Mouse (Mus musculus): ENCODE data around the gene Gng12. TPM values are rescaled to one million over a fixed set of nuclear protein-coding genes. Genes with fewer than 3 reads are reported as not detected.

Gene Gng12
- polyA plus RNA-seq, 1 experiment from 2014 or later = 166 TPM

DNA sequence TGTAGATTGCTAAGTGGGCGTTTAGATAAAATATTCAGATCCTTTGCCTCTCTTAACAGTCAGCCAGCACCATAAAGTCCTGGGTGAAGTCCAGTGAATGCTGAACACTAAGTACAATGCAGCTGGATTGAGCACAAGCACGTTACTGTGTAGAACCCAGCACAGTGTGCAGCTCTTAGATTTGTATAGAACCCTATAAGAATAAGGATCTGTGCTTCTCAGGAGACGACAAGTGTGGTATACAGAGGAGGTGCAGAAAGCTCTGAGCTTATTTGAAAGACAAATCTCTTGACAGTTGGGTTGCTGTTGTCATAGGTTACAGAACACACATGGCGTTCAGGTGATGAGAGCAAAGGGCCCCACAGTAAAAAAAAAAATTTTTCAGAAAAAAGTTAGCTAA lies 1.8 kb downstream of the Gng12 start:
- Histone ChIP-seq H3K9ac (ENCODE audit: low read length) (no peak overlapping the region), H3K4me3 (ENCODE audit: low read depth, low read length) (peak overlapping the region; percentile 91; the same call in 1 of the 2 replicates), H3K27me3 (ENCODE audit: control insufficient read depth, insufficient read depth, low read length) (no peaks in the 10 kb centered on the region), H3K9me3 (ENCODE audit: control insufficient read depth, low read length) (no peaks in the 10 kb centered on the region), H3K4me1 (replicated peaks; ENCODE audit: control insufficient read depth, insufficient read depth) (no peaks in the 10 kb centered on the region), H3K4me2 (replicated peaks; ENCODE audit: low read depth) (peak overlapping the region; percentile 83), H3K36me3 (ENCODE audit: control insufficient read depth, insufficient read depth, low read length) (no peaks in the 10 kb centered on the region), H3K27ac (replicated peaks) (no peak overlapping the region)
- WGBS = 34% methylated on average over 4 of the region's 4 CpGs
- TF ChIP-seq CTCF (IDR thresholded peaks at IDR 0.05; ENCODE audit: low read depth) (no peak), EP300 (optimal IDR thresholded peaks at IDR 0.05) (no peak)
- DNase-seq (ENCODE audit: low spot score) = no peak
- ATAC-seq (ENCODE audit: low FRiP score, low TSS enrichment) = no peak

DNA sequence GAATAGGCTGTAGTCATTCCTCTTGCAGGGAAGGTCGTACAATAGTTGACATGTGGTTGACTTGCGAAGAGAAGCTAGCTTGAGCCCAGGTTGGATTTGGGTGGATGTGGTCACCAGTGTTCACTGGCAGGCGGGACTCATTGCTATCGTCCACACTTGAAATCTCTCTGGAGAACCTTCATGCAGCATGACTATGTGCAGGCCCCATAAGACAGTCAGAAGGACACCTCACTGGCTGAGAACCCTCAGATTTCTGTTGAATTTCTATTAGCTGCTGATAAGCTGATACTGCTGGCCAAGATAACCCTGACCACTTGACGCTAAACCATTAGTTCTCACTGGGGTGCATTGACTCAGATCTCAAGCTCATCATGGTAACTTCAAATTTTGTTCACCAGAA lies 5.7 kb downstream of the Gng12 start:
- TF ChIP-seq EP300 (optimal IDR thresholded peaks at IDR 0.05) = no peak
- no peak for TF ChIP-seq CTCF (IDR thresholded peaks at IDR 0.05; ENCODE audit: low read depth)
- no peak for DNase-seq (ENCODE audit: low spot score)
- WGBS = 82% methylated on average over 5 of the region's 5 CpGs
- H3K27me3 ChIP-seq (ENCODE audit: control insufficient read depth, insufficient read depth, low read length) = no peaks in the 10 kb centered on the region
- H3K9me3 ChIP-seq (ENCODE audit: control insufficient read depth, low read length) = no peaks in the 10 kb centered on the region
- no peak overlapping the region for H3K4me2 ChIP-seq (replicated peaks; ENCODE audit: low read depth)
- no peaks in the 10 kb centered on the region for H3K36me3 ChIP-seq (ENCODE audit: control insufficient read depth, insufficient read depth, low read length)
- no peak overlapping the region for H3K9ac ChIP-seq (ENCODE audit: low read length)
- H3K4me1 ChIP-seq (replicated peaks; ENCODE audit: control insufficient read depth, insufficient read depth) = peaks cover 3% of the 10 kb centered on the region
- no peak overlapping the region for H3K27ac ChIP-seq (replicated peaks)
- H3K4me3 ChIP-seq (ENCODE audit: low read depth, low read length) = no peak overlapping the region
- ATAC-seq (ENCODE audit: low FRiP score, low TSS enrichment) = no peak

DNA sequence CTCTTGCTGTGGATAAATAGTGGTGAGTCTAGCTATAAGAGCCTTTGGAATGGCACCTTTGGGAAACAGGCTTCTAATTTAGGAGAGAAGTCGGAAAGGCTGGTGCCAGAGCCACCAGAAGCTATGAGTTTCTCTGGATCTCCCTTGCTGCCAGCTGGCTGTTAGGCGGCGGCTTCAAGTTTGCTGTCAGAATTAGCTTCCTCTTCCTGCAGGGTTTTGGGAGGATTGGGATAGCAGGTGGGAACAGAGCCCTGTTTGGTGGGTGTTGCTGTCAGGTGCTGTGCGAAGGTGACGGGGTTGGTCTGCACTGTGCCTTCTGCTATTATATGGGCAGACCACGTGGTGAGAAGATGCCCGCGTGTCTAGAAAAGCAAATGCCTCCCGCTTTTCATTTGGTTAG lies 7.0 kb downstream of the Gng12 start:
- H3K4me2 ChIP-seq (replicated peaks; ENCODE audit: low read depth) = no peak overlapping the region
- TF ChIP-seq EP300 (optimal IDR thresholded peaks at IDR 0.05) (no peak), CTCF (IDR thresholded peaks at IDR 0.05; ENCODE audit: low read depth) (no peak)
- H3K9ac ChIP-seq (ENCODE audit: low read length) = no peak overlapping the region
- ATAC-seq (ENCODE audit: low FRiP score, low TSS enrichment) (no peak), DNase-seq (ENCODE audit: low spot score) (no peak)
- H3K4me1 ChIP-seq (replicated peaks; ENCODE audit: control insufficient read depth, insufficient read depth) = peaks cover 3% of the 10 kb centered on the region
- H3K27me3 ChIP-seq (ENCODE audit: control insufficient read depth, insufficient read depth, low read length) = no peaks in the 10 kb centered on the region
- 71% methylated on average over 9 of the region's 9 CpGs for WGBS
- H3K36me3 ChIP-seq (ENCODE audit: control insufficient read depth, insufficient read depth, low read length) = no peaks in the 10 kb centered on the region
- H3K4me3 ChIP-seq (ENCODE audit: low read depth, low read length) = no peak overlapping the region
- no peaks in the 10 kb centered on the region for H3K9me3 ChIP-seq (ENCODE audit: control insufficient read depth, low read length)
- H3K27ac ChIP-seq (replicated peaks) = 0 out of 2 replicates have a peak overlapping the region, but pooled peaks have one; percentile 0

GRCm38 (mm10) chr6:66903720-66904119 lies 7.5 kb downstream of the Gng12 start:
- no peak overlapping the region for H3K9ac ChIP-seq (ENCODE audit: low read length)
- H3K27me3 ChIP-seq (ENCODE audit: control insufficient read depth, insufficient read depth, low read length) = no peaks in the 10 kb centered on the region
- H3K27ac ChIP-seq (replicated peaks) = no peak overlapping the region
- no peaks in the 10 kb centered on the region for H3K9me3 ChIP-seq (ENCODE audit: control insufficient read depth, low read length)
- H3K4me3 ChIP-seq (ENCODE audit: low read depth, low read length) = no peak overlapping the region
- DNase-seq (ENCODE audit: low spot score) (peak; percentile 48), ATAC-seq (ENCODE audit: low FRiP score, low TSS enrichment) (peak; percentile 61; the same call in 1 of the 2 replicates)
- peaks cover 3% of the 10 kb centered on the region for H3K4me1 ChIP-seq (replicated peaks; ENCODE audit: control insufficient read depth, insufficient read depth)
- no peaks in the 10 kb centered on the region for H3K36me3 ChIP-seq (ENCODE audit: control insufficient read depth, insufficient read depth, low read length)
- no peak for TF ChIP-seq CTCF (IDR thresholded peaks at IDR 0.05; ENCODE audit: low read depth)
- TF ChIP-seq EP300 (optimal IDR thresholded peaks at IDR 0.05) = no peak
- 51% methylated on average over 6 of the region's 6 CpGs for WGBS
- no peak overlapping the region for H3K4me2 ChIP-seq (replicated peaks; ENCODE audit: low read depth)

- peaks cover 3% of the 10 kb centered on the region for H3K4me1 ChIP-seq (replicated peaks; ENCODE audit: control insufficient read depth, insufficient read depth)
- DNase-seq (ENCODE audit: low spot score) (no peak), ATAC-seq (ENCODE audit: low FRiP score, low TSS enrichment) (no peak)
- no peak overlapping the region for H3K9ac ChIP-seq (ENCODE audit: low read length)
- no peak overlapping the region for H3K4me3 ChIP-seq (ENCODE audit: low read depth, low read length)
- 92% methylated on average over 1 of the region's 1 CpGs for WGBS
- no peaks in the 10 kb centered on the region for H3K9me3 ChIP-seq (ENCODE audit: control insufficient read depth, low read length)
- H3K27me3 ChIP-seq (ENCODE audit: control insufficient read depth, insufficient read depth, low read length) = no peaks in the 10 kb centered on the region
- H3K36me3 ChIP-seq (ENCODE audit: control insufficient read depth, insufficient read depth, low read length) = no peaks in the 10 kb centered on the region
- H3K4me2 ChIP-seq (replicated peaks; ENCODE audit: low read depth) = no peak overlapping the region
- TF ChIP-seq EP300 (optimal IDR thresholded peaks at IDR 0.05) (no peak), CTCF (IDR thresholded peaks at IDR 0.05; ENCODE audit: low read depth) (no peak)
- H3K27ac ChIP-seq (replicated peaks) = no peak overlapping the region
Observed at GRCm38 (mm10) chr6:66906244-66906643, 10.0 kb downstream of the Gng12 start.

- peaks cover 3% of the 10 kb centered on the region for H3K4me1 ChIP-seq (replicated peaks; ENCODE audit: control insufficient read depth, insufficient read depth)
- no peaks in the 10 kb centered on the region for H3K36me3 ChIP-seq (ENCODE audit: control insufficient read depth, insufficient read depth, low read length)
- no peak overlapping the region for H3K27ac ChIP-seq (replicated peaks)
- no peak overlapping the region for H3K4me2 ChIP-seq (replicated peaks; ENCODE audit: low read depth)
- H3K9ac ChIP-seq (ENCODE audit: low read length) = no peak overlapping the region
- no peak for TF ChIP-seq CTCF (IDR thresholded peaks at IDR 0.05; ENCODE audit: low read depth)
- no peak for TF ChIP-seq EP300 (optimal IDR thresholded peaks at IDR 0.05)
- no peaks in the 10 kb centered on the region for H3K9me3 ChIP-seq (ENCODE audit: control insufficient read depth, low read length)
- ATAC-seq (ENCODE audit: low FRiP score, low TSS enrichment) (no peak), DNase-seq (ENCODE audit: low spot score) (no peak)
- no peaks in the 10 kb centered on the region for H3K27me3 ChIP-seq (ENCODE audit: control insufficient read depth, insufficient read depth, low read length)
- H3K4me3 ChIP-seq (ENCODE audit: low read depth, low read length) = no peak overlapping the region
- WGBS = 69% methylated on average over 5 of the region's 5 CpGs
Observed at GRCm38 (mm10) chr6:66908327-66908973, 12.3 kb downstream of the Gng12 start.

All from stomach, postnatal 0 days (tissue).